Mouse (Mus musculus) forebrain, embryonic 16.5 days (tissue): ENCODE measurements around the gene Gm20388. TPM values are rescaled to one million over a fixed set of nuclear protein-coding genes. Genes with fewer than 3 reads are reported as not detected.

Experiments used
- ATAC-seq: fragments of 200-750 bp; cut with Nextera tagmentation; 2 replicates; pipeline ENCODE4 v1.8.0; 2017; ENCODE audit warnings: mild to moderate bottlenecking, moderate library complexity
- H3K27ac ChIP-seq: fragments of 300-500 bp; sonication (generic); 2 replicates; pipeline ENCODE4 v1.5.1; 2014; ENCODE audit warnings: low read length, control low read depth
- H3K27me3 ChIP-seq: fragments of 300-500 bp; sonication (generic); replicated peaks from 2 replicates; pipeline ENCODE4 v1.6.1; 2014; ENCODE audit warnings: low read length; ENCODE audit not compliant: control insufficient read depth, insufficient read depth
- H3K36me3 ChIP-seq: fragments of 300-500 bp; sonication (generic); 2 replicates; pipeline ENCODE4 v1.6.1; 2014; ENCODE audit not compliant: control insufficient read depth, insufficient read depth
- H3K4me1 ChIP-seq: fragments of 300-500 bp; sonication (generic); replicated peaks from 2 replicates; pipeline ENCODE4 v1.6.1; 2014; ENCODE audit warnings: low read length; ENCODE audit not compliant: control insufficient read depth, insufficient read depth
- H3K4me2 ChIP-seq: fragments of 300-500 bp; sonication (generic); 2 replicates; pipeline ENCODE4 v1.6.1; 2014; ENCODE audit warnings: mild to moderate bottlenecking, low read length, control low read depth
- H3K4me3 ChIP-seq: fragments of 300-500 bp; sonication (generic); replicated peaks from 2 replicates; pipeline ENCODE4 v1.5.1; 2014; ENCODE audit warnings: mild to moderate bottlenecking, low read length, control low read depth
- H3K9ac ChIP-seq: fragments of 300-500 bp; sonication (generic); replicated peaks from 2 replicates; pipeline ENCODE4 v1.6.1; 2014; ENCODE audit warnings: low read depth, low read length, control low read depth
- H3K9me3 ChIP-seq: fragments of 300-500 bp; sonication (generic); 2 replicates; pipeline ENCODE4 v1.6.1; 2016; ENCODE audit warnings: low read length; ENCODE audit not compliant: control insufficient read depth
- WGBS: fragments of 180-500 bp; shearing (Covaris S2); extraction: QIAGEN DNeasy Blood & Tissue Kit; methylation state at CpG from one replicate; pipeline ENCODE4 v1.1.7; 2014; 5-methylcytosine and 5-hydroxymethylcytosine counted together
- polyA plus RNA-seq: library from polyadenylated mRNA; unstranded; fragments of >200 nt; fragmentation: Nextera tagmentation; extraction: Ambion mirVana; gene quantifications from 2 replicates; pipeline ENCODE4 v1.2.1, GENCODE M21; 2015

Gene Gm20388
- polyA plus RNA-seq, 1 experiment from 2014 or later, result 4.7 TPM

GRCm38 (mm10) chr8:121944831-121945230 lies 2034.2 kb downstream of the Gm20388 start, which contains the start of gene Car5a:
Gene Car5a (minus strand): TSS chr8:121944904.
- Histone ChIP-seq H3K9ac (no peak within 1 kb of the TSS), H3K4me2 (no peak within 1 kb of the TSS), H3K27ac (no peak within 1 kb of the TSS), H3K27me3 (no peaks in the 10 kb centered on the region), H3K4me3 (no peak within 1 kb of the TSS), H3K36me3 (no peaks in the 10 kb centered on the region), H3K9me3 (no peaks in the 10 kb centered on the region), H3K4me1 (peaks cover 23% of the 10 kb centered on the region)
- ATAC-seq, result no peak

GRCm38 (mm10) chr8:121946351-121946750 lies 2035.7 kb downstream of the Gm20388 start:
- H3K4me3 ChIP-seq, result no peak overlapping the region
- WGBS, result 89% methylated on average over 7 of the region's 7 CpGs
- ATAC-seq, result no peak
- no peaks in the 10 kb centered on the region for H3K27me3 ChIP-seq
- H3K4me2 ChIP-seq, result no peak overlapping the region
- H3K9me3 ChIP-seq, result no peaks in the 10 kb centered on the region
- H3K4me1 ChIP-seq, result peaks cover 23% of the 10 kb centered on the region
- H3K36me3 ChIP-seq, result no peaks in the 10 kb centered on the region
- no peak overlapping the region for H3K27ac ChIP-seq
- no peak overlapping the region for H3K9ac ChIP-seq

- WGBS, result 30% methylated on average over 19 of the region's 19 CpGs
- Histone ChIP-seq H3K4me3 (peak overlapping the region; percentile 36), H3K9me3 (no peaks in the 10 kb centered on the region), H3K4me2 (peak overlapping the region; percentile 66), H3K4me1 (peaks cover 31% of the 10 kb centered on the region), H3K27me3 (no peaks in the 10 kb centered on the region), H3K9ac (peak overlapping the region; percentile 52), H3K27ac (peak overlapping the region; percentile 74), H3K36me3 (no peaks in the 10 kb centered on the region)
- ATAC-seq, result no peak
Measured at GRCm38 (mm10) chr8:121947047-121947752, 2036.6 kb downstream of the Gm20388 start.

DNA sequence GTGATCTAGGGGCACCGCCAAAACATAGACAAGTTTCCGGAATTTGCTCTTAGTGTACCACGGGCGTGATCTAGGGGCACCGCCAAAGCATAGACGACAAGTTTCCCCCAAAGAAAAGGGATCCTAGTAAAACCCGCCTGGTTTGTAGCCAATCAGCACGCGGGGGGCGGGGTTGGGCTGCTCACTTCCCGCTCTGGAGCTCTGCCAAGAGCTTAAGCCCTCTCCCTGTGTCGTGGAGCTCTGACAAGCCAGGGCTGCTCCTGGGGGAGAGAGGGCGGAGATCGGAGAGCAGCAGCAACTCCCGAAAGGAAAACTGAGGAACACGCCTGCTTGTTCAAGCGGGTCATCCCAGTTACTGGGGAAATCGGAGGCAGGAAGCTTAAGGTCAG lies 2037.1 kb downstream of the Gm20388 start:
- H3K9me3 ChIP-seq, result no peaks in the 10 kb centered on the region
- H3K36me3 ChIP-seq, result no peaks in the 10 kb centered on the region
- peak; percentile 19; the same call in 1 of the 2 replicates for ATAC-seq
- H3K27ac ChIP-seq, result peak overlapping the region; percentile 74
- H3K9ac ChIP-seq, result peak overlapping the region; percentile 52
- no peaks in the 10 kb centered on the region for H3K27me3 ChIP-seq
- WGBS, result under 1% methylated on average over 18 of the region's 18 CpGs
- peak overlapping the region; percentile 66 for H3K4me2 ChIP-seq
- H3K4me3 ChIP-seq, result peak overlapping the region; percentile 36
- peaks cover 37% of the 10 kb centered on the region for H3K4me1 ChIP-seq

GRCm38 (mm10) chr8:121948321-121949145 lies 2037.9 kb downstream of the Gm20388 start:
- Histone ChIP-seq H3K4me2 (peak overlapping the region; percentile 66), H3K9me3 (no peaks in the 10 kb centered on the region), H3K27ac (peak overlapping the region; percentile 74), H3K9ac (peak overlapping the region; percentile 52), H3K27me3 (no peaks in the 10 kb centered on the region), H3K36me3 (no peaks in the 10 kb centered on the region), H3K4me1 (peaks cover 38% of the 10 kb centered on the region), H3K4me3 (peak overlapping the region; percentile 36)
- WGBS, result 56% methylated on average over 19 of the region's 19 CpGs
- ATAC-seq, result no peak

- H3K27ac ChIP-seq, result peak within 1 kb of the TSS; percentile 94
- 58% methylated on average over 6 of the region's 6 CpGs for WGBS
- peaks cover 38% of the 10 kb centered on the region for H3K4me1 ChIP-seq
Measured at GRCm38 (mm10) chr8:121949222-121949800, 2038.7 kb downstream of the Gm20388 start, which contains the start of gene Banp. Gene Banp (plus strand): TSS chr8:121949750.

GRCm38 (mm10) chr8:121949941-121950748 lies 2039.5 kb downstream of the Gm20388 start:
- no peaks in the 10 kb centered on the region for H3K27me3 ChIP-seq
- peak overlapping the region; percentile 87 for H3K4me3 ChIP-seq
- ATAC-seq, result peak; percentile 97
- peaks cover 38% of the 10 kb centered on the region for H3K4me1 ChIP-seq
- H3K4me2 ChIP-seq, result peak overlapping the region; percentile 66
- WGBS, result under 1% methylated on average over 63 of the region's 66 CpGs
- H3K27ac ChIP-seq, result peak overlapping the region; percentile 94
- H3K9me3 ChIP-seq, result no peaks in the 10 kb centered on the region
- no peaks in the 10 kb centered on the region for H3K36me3 ChIP-seq
- peak overlapping the region; percentile 95 for H3K9ac ChIP-seq

More at GRCm38 (mm10) chr8:121949222-121949800, 2038.7 kb downstream of the Gm20388 start, which contains the start of gene Banp:
- no peaks in the 10 kb centered on the region for H3K9me3 ChIP-seq
- H3K36me3 ChIP-seq, result no peaks in the 10 kb centered on the region
- peak within 1 kb of the TSS; percentile 95 for H3K9ac ChIP-seq
- H3K4me2 ChIP-seq, result peak within 1 kb of the TSS; percentile 66
- no peak for ATAC-seq
- H3K27me3 ChIP-seq, result no peaks in the 10 kb centered on the region
- peak within 1 kb of the TSS; percentile 87 for H3K4me3 ChIP-seq

DNA sequence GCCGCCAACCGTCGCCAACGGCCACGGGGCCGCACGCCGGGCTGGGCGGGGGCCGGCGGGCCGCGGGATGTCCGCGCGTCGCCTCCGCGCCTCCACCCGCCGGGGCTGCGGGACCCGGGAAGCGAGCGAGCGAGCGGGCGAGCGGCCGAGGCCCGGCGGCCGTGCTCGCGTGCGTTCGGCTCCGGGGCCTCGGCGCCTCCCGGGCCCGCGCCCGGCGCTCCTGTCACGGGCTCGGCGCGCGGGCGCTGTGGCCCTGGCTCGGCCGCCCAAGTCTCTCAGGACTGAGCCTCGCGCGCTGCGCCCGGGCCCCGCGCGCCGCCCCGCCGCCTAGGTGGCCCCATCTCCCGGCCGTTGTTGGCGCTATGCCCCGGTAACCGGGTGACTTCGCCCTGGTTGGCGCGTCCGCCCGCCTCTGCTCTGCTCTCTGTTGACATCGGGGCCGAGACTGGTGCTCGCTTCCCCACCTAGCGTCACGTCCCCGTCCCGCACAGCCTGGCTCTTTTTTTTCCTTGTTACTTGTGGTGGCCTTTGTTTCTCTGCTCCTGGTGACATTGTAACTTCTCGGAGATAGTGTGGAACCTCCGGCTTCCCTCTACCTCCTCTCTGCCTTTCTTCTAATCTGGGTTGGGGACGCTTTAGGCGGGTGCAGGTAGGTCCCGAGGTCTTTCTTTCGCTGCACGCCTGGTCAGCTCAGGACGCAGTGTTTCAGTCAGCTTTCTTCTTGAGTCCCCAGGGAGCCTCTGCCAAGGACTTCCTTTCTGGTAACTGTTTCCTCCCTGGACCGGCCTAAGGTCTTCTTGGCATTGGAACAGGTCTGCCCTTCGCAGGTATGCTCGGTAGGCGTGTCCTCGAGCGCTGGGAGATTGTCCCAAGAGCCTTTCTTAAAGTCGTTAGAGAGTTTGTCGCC lies 2040.4 kb downstream of the Gm20388 start:
- no peaks in the 10 kb centered on the region for H3K9me3 ChIP-seq
- peak overlapping the region; percentile 94 for H3K27ac ChIP-seq
- H3K4me2 ChIP-seq, result peak overlapping the region; percentile 66
- peak overlapping the region; percentile 95 for H3K9ac ChIP-seq
- peaks cover 38% of the 10 kb centered on the region for H3K4me1 ChIP-seq
- ATAC-seq, result no peak
- under 1% methylated on average over 52 of the region's 97 CpGs for WGBS
- peak overlapping the region; percentile 87 for H3K4me3 ChIP-seq
- H3K36me3 ChIP-seq, result no peaks in the 10 kb centered on the region
- no peaks in the 10 kb centered on the region for H3K27me3 ChIP-seq
